Mouse (Mus musculus) limb, embryonic 13.5 days (tissue): ENCODE results near the gene Cct2. TPM values are rescaled to one million over a fixed set of nuclear protein-coding genes. Genes with fewer than 3 reads are reported as not detected.
A peak's percentile ranks its signal among the peaks of the same experiment; 100 is the strongest.
"Not testable (repeated sequence)": the region's sequence is repeated elsewhere in the genome, so short reads cannot be mapped to it uniquely, and the experiment has no call there.

Experiments used
- ATAC-seq: fragments of 200-750 bp; cut with Nextera tagmentation; 2 replicates; pipeline ENCODE4 v1.8.0; 2017; ENCODE audit warnings: low read depth, moderate number of reproducible peaks, moderate TSS enrichment; ENCODE audit not compliant: low FRiP score
- H3K27ac ChIP-seq: fragments of 300-500 bp; sonication (generic); 2 replicates; pipeline ENCODE4 v1.5.1; 2015; ENCODE audit warnings: inconsistent platforms, mild to moderate bottlenecking, moderate library complexity
- H3K27me3 ChIP-seq: fragments of 300-500 bp; sonication (generic); 2 replicates; pipeline ENCODE4 v1.6.1; 2015; ENCODE audit warnings: mild to moderate bottlenecking, inconsistent platforms
- H3K36me3 ChIP-seq: fragments of 300-500 bp; sonication (generic); 2 replicates; pipeline ENCODE4 v1.6.1; 2015; ENCODE audit warnings: inconsistent platforms, mild to moderate bottlenecking, moderate library complexity
- H3K4me1 ChIP-seq: fragments of 300-500 bp; sonication (generic); 2 replicates; pipeline ENCODE4 v1.6.1; 2015; ENCODE audit warnings: inconsistent platforms
- H3K4me2 ChIP-seq: fragments of 300-500 bp; sonication (generic); replicated peaks from 2 replicates; pipeline ENCODE4 v1.6.1; 2015; ENCODE audit warnings: inconsistent platforms, mild to moderate bottlenecking, moderate library complexity
- H3K4me3 ChIP-seq: fragments of 300-500 bp; sonication (generic); 2 replicates; pipeline ENCODE4 v1.5.1; 2015; ENCODE audit warnings: moderate library complexity, mild to moderate bottlenecking, inconsistent platforms
- H3K9ac ChIP-seq: fragments of 300-500 bp; sonication (generic); 2 replicates; pipeline ENCODE4 v1.6.1; 2015; ENCODE audit warnings: mild to moderate bottlenecking, inconsistent platforms
- H3K9me3 ChIP-seq: fragments of 300-500 bp; sonication (generic); 2 replicates; pipeline ENCODE4 v1.6.1; 2016; ENCODE audit warnings: inconsistent platforms
- WGBS: fragments of 180-500 bp; shearing (Covaris S2); methylation state at CpG from one replicate; pipeline ENCODE4 v1.1.7; 2015; 5-methylcytosine and 5-hydroxymethylcytosine counted together
- polyA plus RNA-seq: library from polyadenylated mRNA; unstranded; fragments of >200 nt; fragmentation: Nextera tagmentation; extraction: Ambion mirVana; gene quantifications from 2 replicates; pipeline ENCODE4 v1.2.1, GENCODE M21; 2015

The Cct2 gene
- polyA plus RNA-seq, 1 experiment from 2014 or later = 264 TPM

GRCm38 (mm10) chr10:117049253-117049652 lies 14.4 kb downstream of the Cct2 start:
- WGBS = 71% methylated on average over 4 of the region's 4 CpGs
- no peak overlapping the region for H3K4me2 ChIP-seq
- H3K9me3 ChIP-seq = no peaks in the 10 kb centered on the region
- no peak overlapping the region for H3K27ac ChIP-seq
- H3K36me3 ChIP-seq = peaks cover 49% of the 10 kb centered on the region
- ATAC-seq = no peak
- no peak overlapping the region for H3K4me3 ChIP-seq
- H3K4me1 ChIP-seq = peaks cover 24% of the 10 kb centered on the region
- H3K9ac ChIP-seq = no peak overlapping the region
- H3K27me3 ChIP-seq = peaks cover 3% of the 10 kb centered on the region; the same call in 1 of the 2 replicates

GRCm38 (mm10) chr10:117045175-117046056 lies 18.2 kb downstream of the Cct2 start, which contains the start of gene Lrrc10:
Gene Lrrc10 (plus strand): TSS chr10:117045341.
- Histone ChIP-seq H3K4me2 (peak within 1 kb of the TSS; percentile 57), H3K9me3 (no peaks in the 10 kb centered on the region), H3K4me1 (peaks cover 27% of the 10 kb centered on the region), H3K4me3 (peak within 1 kb of the TSS; percentile 24), H3K27ac (no peak within 1 kb of the TSS), H3K36me3 (peaks cover 12% of the 10 kb centered on the region), H3K27me3 (peaks cover 3% of the 10 kb centered on the region; the same call in 1 of the 2 replicates), H3K9ac (peak within 1 kb of the TSS; percentile 37; the same call in 1 of the 2 replicates)
- 30% methylated on average over 40 of the region's 40 CpGs for WGBS
- no peak; the same call in 1 of the 2 replicates for ATAC-seq

GRCm38 (mm10) chr10:117043497-117044166 lies 20.0 kb downstream of the Cct2 start:
- peak overlapping the region; percentile 41 for H3K4me2 ChIP-seq

GRCm38 (mm10) chr10:117042295-117042694 lies 21.3 kb downstream of the Cct2 start:
- Histone ChIP-seq H3K9ac (no peak overlapping the region), H3K4me2 (no peak overlapping the region), H3K27ac (no peak overlapping the region), H3K4me1 (peaks cover 17% of the 10 kb centered on the region), H3K36me3 (no peaks in the 10 kb centered on the region), H3K9me3 (no peaks in the 10 kb centered on the region), H3K4me3 (no peak overlapping the region), H3K27me3 (peaks cover 3% of the 10 kb centered on the region; the same call in 1 of the 2 replicates)
- ATAC-seq = no peak
- 82% methylated on average over 14 of the region's 14 CpGs for WGBS

More at GRCm38 (mm10) chr10:117043497-117044166, 20.0 kb downstream of the Cct2 start:
- not testable (repeated sequence) for H3K9me3 ChIP-seq, H3K27ac ChIP-seq, H3K36me3 ChIP-seq, H3K27me3 ChIP-seq, ATAC-seq, H3K4me3 ChIP-seq, H3K9ac ChIP-seq
- WGBS = 38% methylated on average over 16 of the region's 16 CpGs
- peaks cover 22% of the 10 kb centered on the region for H3K4me1 ChIP-seq

GRCm38 (mm10) chr10:117040355-117040754 lies 23.3 kb downstream of the Cct2 start:
- ATAC-seq = no peak
- H3K36me3 ChIP-seq = no peaks in the 10 kb centered on the region
- no peak overlapping the region for H3K27ac ChIP-seq
- H3K9me3 ChIP-seq = no peaks in the 10 kb centered on the region
- H3K27me3 ChIP-seq = no peaks in the 10 kb centered on the region; the same call in 1 of the 2 replicates
- H3K4me2 ChIP-seq = no peak overlapping the region
- H3K9ac ChIP-seq = no peak overlapping the region
- WGBS = 61% methylated on average over 6 of the region's 6 CpGs
- peaks cover 9% of the 10 kb centered on the region for H3K4me1 ChIP-seq
- no peak overlapping the region for H3K4me3 ChIP-seq

GRCm38 (mm10) chr10:117033785-117034184 lies 29.8 kb downstream of the Cct2 start:
- peaks cover 9% of the 10 kb centered on the region for H3K4me1 ChIP-seq
- no peak for ATAC-seq
- no peak overlapping the region for H3K9ac ChIP-seq
- H3K9me3 ChIP-seq = no peaks in the 10 kb centered on the region
- H3K36me3 ChIP-seq = no peaks in the 10 kb centered on the region
- no peak overlapping the region for H3K27ac ChIP-seq
- H3K27me3 ChIP-seq = no peaks in the 10 kb centered on the region
- H3K4me2 ChIP-seq = no peak overlapping the region
- H3K4me3 ChIP-seq = no peak overlapping the region
- WGBS = 19% methylated on average over 8 of the region's 8 CpGs

- Histone ChIP-seq H3K4me3 (no peak overlapping the region), H3K27ac (no peak overlapping the region), H3K4me2 (no peak overlapping the region), H3K27me3 (no peaks in the 10 kb centered on the region), H3K9ac (no peak overlapping the region), H3K36me3 (no peaks in the 10 kb centered on the region), H3K9me3 (no peaks in the 10 kb centered on the region), H3K4me1 (peaks cover 9% of the 10 kb centered on the region)
- no peak for ATAC-seq
- 92% methylated on average over 3 of the region's 3 CpGs for WGBS
Measured at GRCm38 (mm10) chr10:117031160-117031559, 32.5 kb downstream of the Cct2 start.

GRCm38 (mm10) chr10:117026176-117026575 lies 37.4 kb downstream of the Cct2 start:
- H3K4me2 ChIP-seq = no peak overlapping the region
- H3K4me3 ChIP-seq = no peak overlapping the region
- ATAC-seq = no peak
- H3K27me3 ChIP-seq = peaks cover 16% of the 10 kb centered on the region
- H3K36me3 ChIP-seq = no peaks in the 10 kb centered on the region
- H3K27ac ChIP-seq = no peak overlapping the region
- no peaks in the 10 kb centered on the region for H3K9me3 ChIP-seq
- WGBS = 54% methylated on average over 8 of the region's 8 CpGs
- H3K4me1 ChIP-seq = peaks cover 19% of the 10 kb centered on the region
- no peak overlapping the region for H3K9ac ChIP-seq

GRCm38 (mm10) chr10:117025776-117026175 lies 37.8 kb downstream of the Cct2 start:
- H3K9me3 ChIP-seq, H3K9ac ChIP-seq, H3K4me3 ChIP-seq, H3K4me2 ChIP-seq, ATAC-seq, H3K36me3 ChIP-seq, H3K27ac ChIP-seq: not testable (repeated sequence)
- Histone ChIP-seq H3K4me1 (peaks cover 23% of the 10 kb centered on the region), H3K27me3 (peaks cover 20% of the 10 kb centered on the region)

- whole genome bisulfite sequencing = 55% methylated on average over 16 of the region's 16 CpGs
- no peak for ATAC-seq
Measured at GRCm38 (mm10) chr10:117023693-117024092, 39.9 kb downstream of the Cct2 start.

GRCm38 (mm10) chr10:117021020-117021754 lies 42.4 kb downstream of the Cct2 start:
- H3K9ac ChIP-seq = 0 out of 2 replicates have a peak overlapping the region, but pooled peaks have one; percentile 35
- peak overlapping the region; percentile 25 for H3K4me2 ChIP-seq
- H3K27me3 ChIP-seq = peaks cover 20% of the 10 kb centered on the region
- no peaks in the 10 kb centered on the region for H3K9me3 ChIP-seq
- no peak overlapping the region for H3K27ac ChIP-seq
- H3K36me3 ChIP-seq = no peaks in the 10 kb centered on the region
- WGBS = 19% methylated on average over 21 of the region's 21 CpGs
- H3K4me3 ChIP-seq = no peak overlapping the region
- H3K4me1 ChIP-seq = peaks cover 23% of the 10 kb centered on the region
- ATAC-seq = peak; percentile 77

More at GRCm38 (mm10) chr10:117023693-117024092, 39.9 kb downstream of the Cct2 start:
- H3K36me3 ChIP-seq = no peaks in the 10 kb centered on the region
- no peak overlapping the region for H3K27ac ChIP-seq
- H3K4me2 ChIP-seq = peak overlapping the region; percentile 46
- no peaks in the 10 kb centered on the region for H3K9me3 ChIP-seq
- H3K9ac ChIP-seq = no peak overlapping the region
- peaks cover 23% of the 10 kb centered on the region for H3K4me1 ChIP-seq
- H3K27me3 ChIP-seq = peaks cover 20% of the 10 kb centered on the region
- no peak overlapping the region for H3K4me3 ChIP-seq
